Mouse (Mus musculus) C2C12 (cell line): ENCODE data around the gene Ahnak2.

Experiments
- CTCF ChIP-seq: IDR thresholded peaks from one replicate; pipeline ENCODE4 v1.5.1; 2011; ENCODE audit not compliant: control insufficient read depth, insufficient read depth, insufficient read length
- MAX ChIP-seq: IDR thresholded peaks from one replicate; pipeline ENCODE4 v1.6.1; 2011; ENCODE audit warnings: mild to moderate bottlenecking, control low read depth
- MYOG ChIP-seq: IDR thresholded peaks from one replicate; pipeline ENCODE4 v1.6.1; 2011; ENCODE audit not compliant: control insufficient read depth, insufficient read length; ENCODE audit errors: extremely low read depth
- USF1 ChIP-seq: IDR thresholded peaks from one replicate; pipeline ENCODE4 v1.6.1; 2011; ENCODE audit warnings: low read depth, mild to moderate bottlenecking, control low read depth, moderate library complexity

- TF ChIP-seq CTCF: no peak
- TF ChIP-seq MYOG: no peak
- no peak for TF ChIP-seq USF1
- TF ChIP-seq MAX: no peak
These were observed 1.6 kb upstream of the Ahnak2 start for GRCm38 (mm10) chr12:112804046-112804445.
